ENCODE assay signal across 11 mouse cellular contexts in the genomic region with DNA sequence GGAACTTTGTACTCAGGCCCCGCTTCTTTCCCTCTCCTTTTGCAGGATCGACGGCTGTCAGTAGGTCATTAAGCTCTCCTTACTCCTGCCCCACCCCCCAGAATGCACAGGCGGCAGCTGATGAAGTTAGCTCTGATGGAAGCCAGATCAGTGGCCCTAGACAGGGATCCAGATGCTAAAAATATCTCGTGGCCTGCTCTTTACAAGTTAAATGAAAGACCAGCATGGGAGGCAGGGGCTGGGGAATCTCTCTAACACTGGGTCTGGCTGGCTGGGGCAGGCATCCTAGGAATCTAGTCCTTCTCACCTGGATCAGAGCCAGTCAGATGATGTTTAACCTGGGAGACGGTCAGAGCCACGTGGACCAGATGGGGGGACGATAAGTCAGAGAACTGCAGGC. TPM values are rescaled to one million over a fixed set of nuclear protein-coding genes. Genes with fewer than 3 reads are reported as not detected.
DNase-seq lines count a peak whose midpoint lies in the region; ATAC-seq and TF ChIP-seq lines count a peak whose summit lies in the region.
"Had no signal": no experiment of that assay in that cellular context is flagged by ENCODE, and none has a peak within 500 bp of the region (broad histone marks: within the 10 kb centered on the region; RNA-seq: fewer than 3 reads in every experiment).

No protein-coding gene starts in this region.

- no peak overlapping the region for H3K4me3 ChIP-seq in lung, embryonic 14.5 days (ENCODE audit: low read depth, low read length)
- H3K4me3 ChIP-seq in heart, embryonic 12.5 days = no peak overlapping the region
- H3K4me3 ChIP-seq in stomach, postnatal 0 days (ENCODE audit: low read depth, low read length) = no peak overlapping the region
- H3K4me3 ChIP-seq: megakaryocyte, embryonic 14.5 days had no signal

- no peak overlapping the region for H3K27ac ChIP-seq in lung, embryonic 14.5 days (ENCODE audit: low read depth)
- peak overlapping the region; percentile 92 for H3K27ac ChIP-seq in heart, embryonic 12.5 days (ENCODE audit: poor library complexity, severe bottlenecking)
- no peak overlapping the region for H3K27ac ChIP-seq in stomach, postnatal 0 days (replicated peaks)

- 16% methylated on average over 8 of the region's 8 CpGs for WGBS in lung, embryonic 14.5 days
- 10% methylated on average over 8 of the region's 8 CpGs for WGBS in heart, embryonic 12.5 days
- 19% methylated on average over 8 of the region's 8 CpGs for WGBS in stomach, postnatal 0 days

- peak; percentile 89 for ATAC-seq in lung, embryonic 14.5 days (ENCODE audit: insufficient read depth)
- peak; percentile 70 for ATAC-seq in heart, embryonic 12.5 days (ENCODE audit: insufficient number of reproducible peaks, low FRiP score)
- 0 out of 2 replicates have a peak, but pooled peaks have one; percentile 18 for ATAC-seq in stomach, postnatal 0 days (ENCODE audit: low FRiP score, low TSS enrichment)
- ATAC-seq: forebrain, postnatal 0 days had no signal

- H3K4me2 ChIP-seq in lung, embryonic 14.5 days = no peak overlapping the region
- peak overlapping the region; percentile 42 for H3K4me2 ChIP-seq in heart, embryonic 12.5 days
- no peak overlapping the region for H3K4me2 ChIP-seq in stomach, postnatal 0 days (replicated peaks; ENCODE audit: low read depth)

- DNase-seq in lung, embryonic 14.5 days = peak; percentile 64
- DNase-seq in lung, adult 18-20 months = no peak
- DNase-seq in kidney, postnatal 10 days = peak; percentile 64
- no peak for DNase-seq in stomach, postnatal 0 days (ENCODE audit: low spot score)
- no peak for DNase-seq in left cerebral cortex, adult 11 months (ENCODE audit: low spot score)
- no peak for DNase-seq in urinary bladder, adult 18-20 months (ENCODE audit: low spot score in 2 of 2)
- DNase-seq in left cerebral cortex, adult 8-10 months (ENCODE audit: low spot score in 2 of 2) = no peak
- DNase-seq: cerebellum, adult 2 months; forebrain, postnatal 0 days had no signal

- H3K4me1 ChIP-seq in lung, embryonic 14.5 days (ENCODE audit: insufficient read depth) = 0 out of 2 replicates have a peak, but pooled peaks cover 3% of the 10 kb centered on the region
- H3K4me1 ChIP-seq in heart, embryonic 12.5 days (replicated peaks) = peaks cover 45% of the 10 kb centered on the region
- H3K4me1 ChIP-seq in stomach, postnatal 0 days (replicated peaks; ENCODE audit: control insufficient read depth, insufficient read depth) = no peaks in the 10 kb centered on the region; the same call in 1 of the 2 replicates
- H3K4me1 ChIP-seq: megakaryocyte, embryonic 14.5 days had no signal

- no peaks in the 10 kb centered on the region for H3K9me3 ChIP-seq in lung, embryonic 14.5 days (ENCODE audit: low read depth, low read length)
- H3K9me3 ChIP-seq in heart, embryonic 12.5 days (replicated peaks) = no peaks in the 10 kb centered on the region
- no peaks in the 10 kb centered on the region for H3K9me3 ChIP-seq in stomach, postnatal 0 days (ENCODE audit: control insufficient read depth, low read length)
- H3K9me3 ChIP-seq: megakaryocyte, embryonic 14.5 days had no signal

- no peak for TF ChIP-seq CTCF in lung, embryonic 14.5 days (IDR thresholded peaks at IDR 0.05; ENCODE audit: low read depth)
- no peak for TF ChIP-seq CTCF in stomach, postnatal 0 days (IDR thresholded peaks at IDR 0.05; ENCODE audit: low read depth)

- no peaks in the 10 kb centered on the region for H3K36me3 ChIP-seq in lung, embryonic 14.5 days (ENCODE audit: insufficient read depth)
- no peaks in the 10 kb centered on the region for H3K36me3 ChIP-seq in heart, embryonic 12.5 days
- no peaks in the 10 kb centered on the region for H3K36me3 ChIP-seq in stomach, postnatal 0 days (ENCODE audit: control insufficient read depth, insufficient read depth, low read length)

- H3K27me3 ChIP-seq in lung, embryonic 14.5 days (ENCODE audit: insufficient read depth, low read length) = no peaks in the 10 kb centered on the region
- H3K27me3 ChIP-seq in heart, embryonic 12.5 days (replicated peaks) = no peaks in the 10 kb centered on the region
- no peaks in the 10 kb centered on the region for H3K27me3 ChIP-seq in stomach, postnatal 0 days (ENCODE audit: control insufficient read depth, insufficient read depth, low read length)

- no peak overlapping the region for H3K9ac ChIP-seq in lung, embryonic 14.5 days
- no peak overlapping the region for H3K9ac ChIP-seq in heart, embryonic 12.5 days
- no peak overlapping the region for H3K9ac ChIP-seq in stomach, postnatal 0 days (ENCODE audit: low read length)
- H3K9ac ChIP-seq: forebrain, postnatal 0 days had no signal

- no peak for TF ChIP-seq EP300 in stomach, postnatal 0 days (optimal IDR thresholded peaks at IDR 0.05)

RNA-seq across cellular contexts. Expression of a gene that starts 36.7 kb away (rescaled TPM):
- 8.0 and 9.0 TPM in 2 replicates for polyA plus RNA-seq in lung, embryonic 14.5 days (2014; fragmentation: Nextera tagmentation; extraction: Ambion mirVana)
- 17.6 and 18.9 TPM in 2 replicates for polyA plus RNA-seq in heart, embryonic 12.5 days (2016; fragmentation: Nextera tagmentation; extraction: Ambion mirVana)
- polyA plus RNA-seq in stomach, postnatal 0 days (2015; fragmentation: Nextera tagmentation; extraction: Ambion mirVana) = 13.1 and 14.1 TPM in 2 replicates
- total RNA-seq in left cerebral cortex, adult 8-10 months (2022) = 10 to 100 TPM; 61.6 to 75.8 (median 72.8) TPM

Comparison
In these comparisons a context has a peak if more than half of its experiments do, and no peak if none do; other contexts are left out.
1. DNase-seq: peak in lung, embryonic 14.5 days (single experiment) and kidney, postnatal 10 days (single experiment); none in lung, adult 18-20 months (0 of 2), stomach, postnatal 0 days (single experiment), left cerebral cortex, adult 11 months (single experiment), urinary bladder, adult 18-20 months (0 of 2) and left cerebral cortex, adult 8-10 months (0 of 2).
2. ATAC-seq: peak in every context shown above with its lines; median percentile 89 in lung, embryonic 14.5 days; 70 in heart, embryonic 12.5 days; 18 in stomach, postnatal 0 days.